Mouse (Mus musculus): ENCODE results near the gene Mrtfb. TPM values are rescaled to one million over a fixed set of nuclear protein-coding genes. Genes with fewer than 3 reads are reported as not detected.
A peak's percentile ranks its signal among the peaks of the same experiment; 100 is the strongest.

The Mrtfb gene
- polyA plus RNA-seq, 1 experiment from 2014 or later = 26.2 TPM

- ATAC-seq (replicated peaks; ENCODE audit: insufficient number of reproducible peaks, low FRiP score, low TSS enrichment, low read depth) = no peak
- H3K27me3 ChIP-seq (ENCODE audit: control insufficient read depth, insufficient read depth, low read length) = no peaks in the 10 kb centered on the region
- no peaks in the 10 kb centered on the region for H3K9me3 ChIP-seq (replicated peaks; ENCODE audit: control insufficient read depth, low read length)
- no peak overlapping the region for H3K4me3 ChIP-seq (ENCODE audit: low read depth, low read length)
- peaks cover 3% of the 10 kb centered on the region; the same call in 1 of the 2 replicates for H3K4me1 ChIP-seq (ENCODE audit: control insufficient read depth, insufficient read depth, low read length)
- DNase-seq (ENCODE audit: low spot score) = no peak
- H3K4me2 ChIP-seq (ENCODE audit: low read depth, low read length) = no peak overlapping the region
- no peak overlapping the region for H3K27ac ChIP-seq (replicated peaks; ENCODE audit: low read depth, low read length)
- H3K9ac ChIP-seq (replicated peaks; ENCODE audit: low read length) = no peak overlapping the region
- WGBS = 76% methylated on average over 1 of the region's 1 CpGs
- no peaks in the 10 kb centered on the region for H3K36me3 ChIP-seq (replicated peaks; ENCODE audit: control insufficient read depth, insufficient read depth, low read depth, low read length)
Measured at GRCm38 (mm10) chr16:13460071-13460470, 203.8 kb downstream of the Mrtfb start.

GRCm38 (mm10) chr16:13460777-13461408 is 204.6 kb downstream of the Mrtfb start:
- 71% methylated on average over 3 of the region's 3 CpGs for WGBS

GRCm38 (mm10) chr16:13464662-13465061 is 208.4 kb downstream of the Mrtfb start:
- H3K9me3 ChIP-seq (replicated peaks; ENCODE audit: control insufficient read depth, low read length) = no peaks in the 10 kb centered on the region
- no peak overlapping the region for H3K4me2 ChIP-seq (ENCODE audit: low read depth, low read length)
- H3K4me1 ChIP-seq (ENCODE audit: control insufficient read depth, insufficient read depth, low read length) = peaks cover 3% of the 10 kb centered on the region; the same call in 1 of the 2 replicates
- 78% methylated on average over 5 of the region's 5 CpGs for WGBS
- ATAC-seq (replicated peaks; ENCODE audit: insufficient number of reproducible peaks, low FRiP score, low TSS enrichment, low read depth) (no peak), DNase-seq (ENCODE audit: low spot score) (no peak)
- no peak overlapping the region for H3K27ac ChIP-seq (replicated peaks; ENCODE audit: low read depth, low read length)
- H3K4me3 ChIP-seq (ENCODE audit: low read depth, low read length) = no peak overlapping the region
- no peaks in the 10 kb centered on the region for H3K36me3 ChIP-seq (replicated peaks; ENCODE audit: control insufficient read depth, insufficient read depth, low read depth, low read length)
- H3K9ac ChIP-seq (replicated peaks; ENCODE audit: low read length) = no peak overlapping the region
- no peaks in the 10 kb centered on the region for H3K27me3 ChIP-seq (ENCODE audit: control insufficient read depth, insufficient read depth, low read length)

More at GRCm38 (mm10) chr16:13460777-13461408, 204.6 kb downstream of the Mrtfb start:
- Histone ChIP-seq H3K4me3 (ENCODE audit: low read depth, low read length) (no peak overlapping the region), H3K27ac (replicated peaks; ENCODE audit: low read depth, low read length) (no peak overlapping the region), H3K4me2 (ENCODE audit: low read depth, low read length) (no peak overlapping the region), H3K9me3 (replicated peaks; ENCODE audit: control insufficient read depth, low read length) (no peaks in the 10 kb centered on the region), H3K9ac (replicated peaks; ENCODE audit: low read length) (no peak overlapping the region), H3K27me3 (ENCODE audit: control insufficient read depth, insufficient read depth, low read length) (no peaks in the 10 kb centered on the region), H3K4me1 (ENCODE audit: control insufficient read depth, insufficient read depth, low read length) (peaks cover 3% of the 10 kb centered on the region; the same call in 1 of the 2 replicates), H3K36me3 (replicated peaks; ENCODE audit: control insufficient read depth, insufficient read depth, low read depth, low read length) (no peaks in the 10 kb centered on the region)
- DNase-seq (ENCODE audit: low spot score) (no peak), ATAC-seq (replicated peaks; ENCODE audit: insufficient number of reproducible peaks, low FRiP score, low TSS enrichment, low read depth) (no peak)

MicroRNA genes within 50 kb of the gene (microRNA counts, 519-probe panel; counts per million panel counts)
- microRNA mmu-miR-193b = 3,750 counts per million, percentile 56 among the panel's probes with 10 or more counts

Small RNA genes within 50 kb of the gene (microRNA-seq; reads per million reads assigned to microRNA genes)
- gene Mir193b (ENCODE audit: borderline number of aligned reads) (13.2 reads per million, percentile 16 among the genes with 10 or more reads in this experiment), gene Mir365-1 (ENCODE audit: borderline number of aligned reads) (not detected)

Other genes starting within 250 kb of the Mrtfb start
- 12.4 and 12.6 TPM in 2 replicates for gene Ercc4, start 146.8 kb upstream of the Mrtfb start, polyA plus RNA-seq (2014; fragmentation: Nextera tagmentation; extraction: Ambion mirVana)